Mouse (Mus musculus) heart, adult 9 months (tissue): ENCODE results near the gene Cryba4.

Source experiments
- DNase-seq, 2 experiments: peaks; one replicate each; pipeline ENCODE4 v3.0.0; 2022; ENCODE audit warnings: low spot score in 2 of 2

Gene Cryba4

DNA sequence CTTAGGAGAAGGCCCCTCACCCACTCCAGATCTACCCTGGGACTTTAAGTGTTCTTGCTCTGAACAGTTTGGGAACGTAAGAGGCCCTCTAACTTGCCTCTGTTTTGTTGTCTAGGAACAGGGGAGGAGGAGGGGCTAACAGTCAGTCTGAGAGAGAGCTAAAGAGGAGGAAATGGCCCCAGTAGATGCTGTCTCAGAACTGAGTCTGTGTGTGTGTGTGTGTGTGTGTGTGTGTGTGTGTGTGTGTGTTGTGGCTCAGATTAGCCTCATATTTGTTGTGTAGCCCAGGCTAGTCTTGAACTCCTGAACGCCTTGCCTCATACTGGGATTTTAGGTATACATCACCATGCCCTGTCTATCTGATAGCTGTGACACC lies 34.3 kb upstream of the Cryba4 start:
- no peak for DNase-seq

DNA sequence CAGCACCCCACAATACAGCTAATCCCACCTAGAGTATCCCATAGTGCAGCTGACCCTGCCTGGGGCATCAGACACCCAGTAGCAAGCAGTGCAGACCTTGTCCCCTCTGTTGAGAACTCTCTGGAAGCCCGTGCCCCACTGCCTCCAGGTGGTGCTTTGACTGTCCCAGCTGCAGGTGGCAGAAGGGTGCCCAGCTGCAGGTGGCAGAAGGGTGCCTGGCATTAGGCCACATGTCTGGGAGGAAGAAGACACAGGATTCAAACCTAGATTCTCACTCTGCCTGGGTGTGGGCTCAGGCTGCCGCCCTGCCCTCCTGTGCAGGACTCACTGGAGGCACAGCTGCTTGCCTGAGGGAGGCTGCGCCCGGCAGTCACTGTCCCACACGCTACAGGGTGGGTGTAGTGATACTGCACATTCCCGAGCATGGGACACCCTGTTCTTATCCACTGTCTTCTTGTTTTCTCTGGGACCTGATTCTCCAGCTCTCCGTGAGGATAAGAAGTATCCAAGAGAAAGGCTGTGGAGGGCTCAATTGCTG lies 33.3 kb upstream of the Cryba4 start:
- DNase-seq = no peak

- no peak for DNase-seq
These were observed 31.9 kb upstream of the Cryba4 start for GRCm38 (mm10) chr5:112284203-112284582.

GRCm38 (mm10) chr5:112283543-112284202 lies 31.4 kb upstream of the Cryba4 start:
- DNase-seq = peak in 1 of 2 experiments; percentile 78

- peak in 1 of 2 experiments; percentile 57 for DNase-seq
These were observed 30.6 kb upstream of the Cryba4 start for GRCm38 (mm10) chr5:112282780-112283482.

- no peak for DNase-seq
These were observed 29.9 kb upstream of the Cryba4 start for GRCm38 (mm10) chr5:112282123-112282779.

GRCm38 (mm10) chr5:112281676-112282075 lies 29.4 kb upstream of the Cryba4 start:
- DNase-seq = no peak

GRCm38 (mm10) chr5:112280863-112281660 lies 28.7 kb upstream of the Cryba4 start:
- no peak for DNase-seq

DNA sequence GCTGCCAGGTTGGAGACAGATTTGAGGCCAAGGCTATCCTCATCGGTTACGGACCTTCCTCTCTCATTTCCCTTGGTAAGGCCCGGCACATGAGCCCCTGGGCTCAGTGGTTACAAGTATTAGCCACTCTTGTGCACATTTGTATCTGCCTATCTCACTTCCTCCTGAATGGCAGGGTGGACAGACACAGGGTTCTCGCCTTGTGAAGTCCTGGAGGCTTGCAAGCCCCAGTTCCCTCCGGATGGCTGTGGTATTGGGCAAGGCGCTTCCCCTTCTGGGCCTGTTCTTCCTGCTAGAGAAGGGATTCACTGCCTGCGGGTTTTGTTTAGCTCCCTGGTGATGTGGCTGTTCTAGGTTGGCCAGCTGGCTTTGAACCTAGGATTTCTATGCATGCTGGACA lies 27.8 kb upstream of the Cryba4 start:
- peak in 1 of 2 experiments; percentile 73 for DNase-seq

DNA sequence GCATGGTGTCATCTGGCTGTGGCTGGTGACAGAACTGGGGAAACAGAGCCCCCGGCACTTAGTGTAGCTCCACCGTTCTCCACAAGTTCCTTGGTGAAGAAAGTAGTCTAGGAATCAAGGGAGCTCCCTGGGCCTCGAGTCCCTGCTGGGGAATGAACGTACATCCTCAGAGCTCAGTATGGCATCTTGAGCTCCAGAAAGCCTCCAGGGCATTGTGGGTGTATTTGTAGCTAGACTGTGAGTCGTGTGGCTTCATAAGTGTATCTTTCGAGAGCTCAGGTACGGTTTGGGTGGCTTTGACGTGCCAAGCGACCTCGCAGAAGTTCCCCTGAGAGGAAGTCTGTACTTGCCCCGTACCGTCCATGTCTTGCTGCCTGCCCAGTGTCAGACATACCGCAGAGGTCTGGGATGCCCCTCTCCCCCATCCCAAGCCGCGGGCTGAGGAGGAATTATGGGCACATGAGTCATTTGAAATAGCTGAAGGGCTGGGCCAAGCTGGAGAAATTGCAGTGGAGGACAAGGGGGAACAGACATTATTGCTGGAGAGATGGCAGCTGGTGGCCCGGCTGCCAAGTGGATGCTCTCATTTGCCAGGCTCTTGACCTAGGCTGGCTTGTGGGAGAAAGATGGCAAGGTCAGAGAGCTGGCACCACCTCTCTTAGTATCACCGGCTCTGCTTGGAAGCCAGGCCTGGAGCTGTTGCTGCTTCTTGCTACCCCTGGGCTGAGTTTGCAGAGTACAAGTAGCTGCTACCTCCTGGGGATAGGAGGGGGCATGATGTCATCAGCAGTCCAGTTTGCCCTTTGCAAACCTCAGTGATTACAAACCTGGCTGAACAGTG lies 27.1 kb upstream of the Cryba4 start:
- DNase-seq = peak; percentile 63 to 66

- DNase-seq = peak in 1 of 2 experiments; percentile 16
These were observed 25.7 kb upstream of the Cryba4 start for GRCm38 (mm10) chr5:112277906-112278470.

DNA sequence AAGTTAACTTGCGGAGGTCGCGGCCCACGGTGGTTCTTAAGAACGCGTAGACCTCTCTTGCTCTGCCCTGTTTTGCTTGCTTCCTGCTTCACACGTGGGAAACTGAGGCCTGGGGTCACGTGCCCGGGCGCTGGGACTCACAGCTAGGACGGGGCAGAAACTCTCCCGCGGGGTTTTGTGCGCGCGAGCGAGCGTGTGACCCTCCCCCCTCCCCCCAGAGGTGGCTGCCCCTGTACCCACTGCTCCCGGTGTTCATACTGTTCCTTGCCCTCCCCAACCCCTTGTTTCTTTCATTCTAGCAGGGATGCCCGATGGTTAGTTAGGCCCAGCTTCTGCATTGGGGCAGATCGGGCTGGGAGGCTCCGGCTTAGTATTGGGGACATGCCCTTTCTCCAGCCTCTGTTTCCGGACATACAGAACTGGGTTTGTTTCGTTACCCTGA lies 24.6 kb upstream of the Cryba4 start:
- DNase-seq = peak in 1 of 2 experiments; percentile 60

GRCm38 (mm10) chr5:112276267-112276873 lies 24.1 kb upstream of the Cryba4 start, which contains the start of gene Tpst2:
Gene Tpst2, plus strand, starts transcription at chr5:112276691.
- peak; percentile 99 to 100 for DNase-seq

DNA sequence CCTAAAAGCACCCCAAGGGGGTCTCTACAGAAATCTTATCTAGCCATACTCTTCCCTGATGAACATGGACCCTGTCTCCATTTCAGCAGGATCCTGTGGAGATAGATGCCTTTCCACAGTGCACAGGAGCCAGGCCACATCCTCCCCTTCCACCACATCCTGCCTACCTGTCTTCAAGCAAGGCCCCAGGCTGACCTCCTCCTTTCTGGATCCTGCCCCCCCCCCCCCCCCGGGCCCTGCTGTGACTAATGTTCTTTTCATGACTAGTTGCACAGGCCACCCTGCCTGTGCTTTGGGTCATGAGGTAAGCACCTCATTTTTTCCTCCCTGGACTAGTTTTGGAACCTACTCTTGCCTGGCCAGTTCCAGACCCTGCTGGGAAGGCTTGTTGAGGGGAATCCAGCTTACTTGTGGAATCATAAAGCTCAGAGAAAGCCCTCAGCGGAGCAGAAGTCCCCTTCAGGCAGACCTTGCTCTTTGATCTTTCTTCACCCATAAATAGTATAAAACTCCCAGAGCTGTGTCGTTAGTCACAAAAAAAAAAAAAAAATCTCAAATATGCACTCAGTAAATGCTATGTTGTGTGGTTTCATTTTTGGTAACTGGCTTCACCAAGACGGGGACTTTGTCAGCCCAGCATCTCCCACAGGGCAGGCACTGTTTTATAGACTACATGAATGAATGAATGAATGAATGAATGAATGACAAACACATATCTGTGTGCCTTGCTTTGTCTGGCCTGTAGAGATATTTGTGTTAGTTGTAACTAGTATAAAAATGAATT lies 22.9 kb upstream of the Cryba4 start:
- peak in 1 of 2 experiments; percentile 3 for DNase-seq

- no peak for DNase-seq
These were observed 21.6 kb upstream of the Cryba4 start for GRCm38 (mm10) chr5:112273746-112274463.

- no peak for DNase-seq
These were observed 20.6 kb upstream of the Cryba4 start for GRCm38 (mm10) chr5:112272934-112273333.

DNA sequence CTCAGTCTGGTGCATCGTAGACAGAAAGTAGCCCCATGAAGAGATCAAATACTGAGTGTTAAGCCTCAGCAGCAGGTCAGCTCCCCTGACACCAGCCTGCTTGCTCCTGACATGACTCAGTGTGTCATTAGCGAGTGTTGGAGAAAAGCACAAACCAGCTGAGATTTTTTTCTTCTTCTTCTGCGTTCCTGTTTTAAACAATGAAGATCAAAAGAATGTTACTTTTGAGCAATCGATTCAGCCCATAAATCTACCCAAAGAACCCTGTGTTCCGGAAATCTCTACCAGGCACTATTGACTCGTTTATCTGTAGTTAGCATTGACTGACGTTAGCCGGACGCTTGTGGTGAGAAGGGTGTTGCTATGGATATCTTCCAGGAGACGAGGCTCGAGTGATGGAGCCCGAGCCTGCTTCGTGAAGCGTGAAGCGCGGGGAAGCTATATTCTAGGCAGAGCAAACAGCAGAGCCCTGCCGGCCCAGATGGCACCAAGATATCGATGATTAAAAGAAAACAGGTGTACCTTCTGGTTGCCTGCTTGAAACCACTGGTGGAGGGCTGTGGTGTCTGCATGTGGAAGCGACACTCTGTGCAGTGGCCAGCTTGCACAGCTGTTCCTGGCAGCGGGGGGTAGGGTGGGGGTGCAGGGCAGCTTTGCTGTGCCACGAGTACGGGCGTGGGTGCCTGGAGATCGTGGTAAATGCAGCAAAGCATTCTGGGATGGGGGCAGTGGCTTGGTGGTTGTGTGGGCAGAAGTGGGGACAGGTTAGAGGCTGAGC lies 18.6 kb upstream of the Cryba4 start:
- DNase-seq = no peak
